Mouse (Mus musculus) urinary bladder, adult 2 months (tissue): ENCODE measurements at regions not wholly inside any gene's neighbourhood (a gene's known extent, or its start where the extent isn't known, plus 50 kb on each side); places are given as distances from the start of the nearest gene placed in this dataset.

Experiments
- DNase-seq: peaks from one replicate; pipeline ENCODE4 v3.0.0; 2022; ENCODE audit warnings: low spot score

DNA sequence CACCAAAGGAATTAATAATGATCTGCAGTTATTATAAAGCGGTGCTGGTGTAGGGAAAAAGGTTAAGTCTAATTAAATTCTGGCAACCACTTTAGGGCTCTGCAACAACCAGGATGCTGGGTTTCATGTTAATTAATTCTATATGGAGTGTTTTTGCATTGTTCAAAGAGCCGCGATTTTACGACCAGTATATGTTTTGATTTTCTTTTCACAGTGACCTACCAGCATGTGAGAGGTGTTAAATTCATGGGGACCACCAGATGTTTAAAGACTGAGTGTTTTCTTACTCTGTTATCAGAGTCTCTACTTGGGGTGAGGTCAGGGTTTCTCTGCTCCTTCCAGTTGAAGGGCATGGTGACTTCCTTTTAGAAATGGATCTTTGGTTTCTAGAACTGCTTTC, 164.8 kb upstream of the Zmiz1 start:
- DNase-seq, result no peak

DNA sequence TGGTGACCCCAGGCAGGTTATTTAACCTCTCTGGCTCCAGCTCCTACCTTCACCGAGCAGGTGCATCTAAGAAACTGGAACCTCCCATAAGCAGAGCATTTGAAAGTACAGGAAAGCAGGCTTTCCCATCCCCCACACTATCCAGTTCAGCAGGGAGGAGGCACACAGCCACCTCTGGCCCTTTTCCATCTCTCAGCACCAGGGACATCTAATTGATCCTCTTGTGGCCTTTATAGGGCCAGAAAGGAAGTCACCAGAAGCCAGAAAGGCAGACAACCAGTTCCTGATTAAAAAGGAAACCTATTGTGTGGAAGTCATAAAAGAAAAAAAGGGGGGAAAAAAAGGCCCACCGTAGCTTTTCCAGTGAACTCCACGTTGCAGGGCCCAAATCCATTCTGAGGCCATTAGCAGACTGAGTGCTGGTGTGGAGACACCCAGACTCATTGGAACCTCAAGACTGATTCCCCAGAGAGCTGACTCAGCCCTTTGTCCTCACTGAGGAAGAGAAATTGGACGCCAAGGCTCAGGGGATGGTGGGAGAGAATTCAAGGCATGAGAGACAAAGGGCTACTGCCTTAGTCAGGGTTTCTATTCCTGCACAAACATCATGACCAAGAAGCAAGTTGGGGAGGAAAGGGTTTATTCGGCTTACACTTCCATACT, 163.2 kb upstream of the Zmiz1 start:
- peak; percentile 12 for DNase-seq

DNA sequence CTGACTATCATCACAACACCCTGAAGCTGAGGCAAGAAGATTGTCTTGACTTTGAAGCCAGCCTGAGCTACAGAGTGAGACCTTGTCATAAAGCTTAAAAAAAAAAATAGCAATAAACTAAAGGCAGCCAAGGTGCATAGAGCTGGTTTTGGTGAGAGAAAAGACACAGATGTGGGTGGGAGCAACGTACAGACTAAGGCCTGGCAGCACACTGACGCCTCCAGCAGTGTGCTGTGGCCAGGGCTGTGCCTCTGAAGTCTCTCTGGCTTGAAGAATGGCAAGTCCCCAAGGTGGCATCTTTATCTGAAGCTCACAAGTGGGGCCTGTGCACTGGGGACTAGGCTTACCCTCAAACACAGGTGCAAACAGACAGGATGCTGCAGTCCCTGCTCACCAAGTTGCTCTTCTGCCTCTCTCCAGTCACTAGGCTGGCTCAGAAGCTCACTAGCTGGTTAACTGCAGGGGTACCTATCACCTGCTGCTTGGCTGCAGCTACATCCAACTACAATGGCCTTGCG, 159.3 kb upstream of the Zmiz1 start:
- no peak for DNase-seq

DNA sequence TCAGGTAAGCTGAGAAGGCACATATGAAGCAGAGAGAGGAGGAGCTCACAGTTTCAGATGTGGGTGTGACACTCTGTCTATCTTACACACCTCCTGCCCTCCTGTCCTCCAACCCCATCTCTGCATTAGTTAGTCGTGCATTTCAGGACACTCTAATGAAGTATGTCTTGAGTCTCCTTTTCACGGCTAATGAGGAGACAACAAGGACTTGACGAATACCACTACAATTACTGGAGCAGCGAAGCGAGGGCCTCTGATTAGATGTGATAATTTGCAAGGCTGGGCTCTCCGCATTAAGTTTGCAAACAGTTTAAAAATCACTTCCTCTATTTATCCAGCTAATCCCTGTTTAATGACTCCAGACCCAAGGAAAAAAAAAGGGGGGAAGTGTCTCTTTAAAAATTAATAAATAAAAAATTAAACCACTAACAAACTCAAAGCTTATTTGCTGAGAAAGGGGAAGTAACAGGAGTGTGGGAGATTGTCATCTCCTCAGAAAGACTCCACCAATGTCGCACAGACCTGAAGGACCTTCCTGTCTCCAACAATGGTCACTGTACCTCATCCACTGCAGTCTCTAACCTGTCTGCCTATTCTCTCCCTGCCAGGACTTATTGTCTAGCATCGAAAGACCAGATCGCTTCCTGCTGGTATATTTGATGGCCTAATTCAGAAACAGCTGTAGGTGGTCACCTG, 157.5 kb upstream of the Zmiz1 start:
- DNase-seq, result peak; percentile 13

DNA sequence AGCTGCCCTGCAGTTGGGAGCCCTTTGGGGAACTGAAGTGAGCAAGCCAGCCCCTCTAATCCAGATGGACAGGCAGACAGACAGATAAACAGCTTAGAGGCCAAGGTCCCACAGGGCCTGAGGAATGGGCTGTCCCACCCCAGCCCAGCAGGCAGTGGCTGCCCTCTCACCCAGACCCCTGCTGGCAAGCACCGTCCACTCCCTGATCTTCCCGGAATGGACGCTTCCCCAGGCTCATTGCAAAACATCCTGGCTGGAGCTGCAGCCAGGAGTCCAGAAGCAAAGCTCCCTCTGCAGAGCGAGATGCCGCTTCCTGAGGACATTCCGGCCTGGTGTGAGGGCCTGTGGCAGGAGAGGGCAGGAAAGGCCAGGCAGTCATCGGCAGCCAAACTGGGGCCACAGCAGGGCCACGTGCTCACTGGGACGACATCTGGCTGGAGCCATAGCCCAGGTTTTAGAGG, 154.6 kb upstream of the Zmiz1 start:
- DNase-seq, result peak; percentile 50

DNA sequence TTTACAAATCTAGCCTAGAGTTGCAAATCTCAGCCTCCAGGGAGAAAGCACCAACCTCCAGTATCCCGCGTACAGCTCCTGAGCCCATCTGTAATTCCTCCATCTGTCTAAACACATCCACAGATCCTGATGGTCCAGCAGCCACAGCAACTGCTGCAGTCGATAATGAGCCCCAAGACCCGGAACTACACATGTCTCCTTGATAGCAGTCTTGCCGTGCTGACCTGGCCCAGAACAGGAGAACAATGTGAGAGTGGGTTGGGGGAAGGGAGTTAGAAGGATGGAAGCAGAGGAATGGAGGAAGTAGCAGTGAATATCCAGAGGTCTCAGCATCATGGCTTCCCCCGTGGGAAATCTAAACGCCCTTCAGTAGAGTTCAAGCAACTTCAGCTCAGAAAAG, 152.8 kb upstream of the Zmiz1 start:
- no peak for DNase-seq

DNA sequence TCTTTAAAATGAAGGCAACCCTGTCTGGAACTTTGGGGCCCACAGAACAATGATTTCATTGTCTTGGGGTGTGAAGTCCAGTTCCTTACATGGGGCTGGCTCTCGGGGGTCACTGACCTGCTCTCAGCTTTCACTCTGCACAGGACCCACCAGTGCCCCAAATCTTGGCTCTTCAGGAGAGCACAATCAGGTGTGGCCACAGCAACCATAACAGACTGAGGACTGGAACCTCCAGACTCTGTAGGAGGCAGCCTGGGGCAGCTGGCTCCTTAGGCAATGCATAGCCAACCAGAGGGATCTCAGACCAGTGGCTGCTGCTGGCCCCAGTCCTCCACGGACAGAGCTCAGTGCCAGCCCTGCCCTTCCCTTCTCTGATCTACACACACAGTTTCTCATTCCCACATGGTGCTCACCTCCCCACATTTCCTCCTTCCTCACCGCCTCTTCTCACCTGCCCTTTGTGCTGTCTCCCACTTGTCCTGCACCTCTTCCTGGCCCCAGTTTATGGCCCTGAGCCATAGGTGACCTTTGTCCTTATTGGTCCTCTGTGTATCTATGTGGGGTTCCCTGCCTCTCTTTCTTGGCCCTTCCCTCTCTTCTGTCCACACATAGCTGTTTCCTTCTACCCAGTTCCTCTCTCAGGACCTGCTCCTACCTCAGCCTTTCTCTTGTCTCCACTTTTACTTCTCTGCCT, 151.9 kb upstream of the Zmiz1 start:
- no peak for DNase-seq

DNA sequence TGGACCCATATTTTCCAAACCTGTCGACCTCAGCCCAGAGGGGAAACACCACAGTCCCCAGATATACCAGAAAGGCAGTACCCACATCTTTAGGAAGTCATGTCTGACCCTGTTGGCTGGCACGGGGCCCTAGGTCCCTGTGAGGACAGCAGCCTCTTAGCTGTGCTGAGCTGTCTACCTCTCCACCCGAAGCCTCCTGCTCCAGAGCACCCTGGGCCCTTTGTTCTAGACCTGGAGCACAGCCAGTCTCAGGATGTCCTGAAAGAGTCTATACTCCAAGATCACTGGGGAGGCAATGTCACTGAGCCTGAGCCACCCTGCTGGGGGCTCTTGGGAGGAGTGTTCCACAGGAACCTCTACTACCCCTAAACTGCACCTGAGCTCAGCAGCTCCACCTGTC, 150.9 kb upstream of the Zmiz1 start:
- no peak for DNase-seq

DNA sequence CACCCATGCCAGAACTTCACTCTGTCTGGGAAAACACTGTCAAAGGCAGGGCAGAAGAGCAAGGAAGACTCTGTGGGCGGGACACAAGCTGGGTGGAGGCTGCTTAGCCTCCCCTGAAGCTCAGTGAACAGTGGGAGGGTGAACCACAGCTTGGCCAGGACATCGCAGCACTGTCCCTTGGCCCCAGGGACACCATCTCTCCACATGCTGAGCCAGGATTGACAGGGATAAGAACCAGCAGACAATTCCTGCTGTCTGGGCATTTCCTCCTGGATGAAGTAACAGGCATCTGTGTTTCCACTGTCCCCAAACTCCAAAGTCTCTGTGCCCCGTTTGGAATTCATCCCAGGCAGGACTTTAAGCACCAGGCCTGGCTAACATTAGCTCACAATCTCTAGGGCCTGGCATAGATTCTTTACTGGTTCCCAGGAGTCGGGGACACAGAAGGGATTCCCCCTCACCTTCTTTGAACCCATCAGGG, 148.3 kb upstream of the Zmiz1 start:
- DNase-seq, result no peak

DNA sequence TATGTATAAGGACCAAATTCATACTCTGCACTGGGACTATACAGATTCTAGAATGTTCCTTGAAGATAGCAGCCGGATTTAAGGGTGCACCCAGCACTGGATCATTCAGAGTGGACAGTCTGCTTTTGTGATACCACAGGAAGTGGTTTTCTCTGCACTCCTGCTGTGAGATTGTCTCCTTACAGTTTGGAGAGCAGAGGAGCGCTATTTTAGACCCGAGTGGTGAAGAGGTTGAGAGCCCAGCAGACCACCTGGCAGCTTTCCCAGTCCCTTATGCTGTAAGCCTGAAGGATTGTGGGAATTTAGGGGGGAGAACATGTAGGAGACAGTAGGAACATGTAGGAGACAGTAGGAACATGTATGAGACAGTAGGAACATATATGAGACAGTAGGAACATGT, 147.5 kb upstream of the Zmiz1 start:
- DNase-seq, result no peak

DNA sequence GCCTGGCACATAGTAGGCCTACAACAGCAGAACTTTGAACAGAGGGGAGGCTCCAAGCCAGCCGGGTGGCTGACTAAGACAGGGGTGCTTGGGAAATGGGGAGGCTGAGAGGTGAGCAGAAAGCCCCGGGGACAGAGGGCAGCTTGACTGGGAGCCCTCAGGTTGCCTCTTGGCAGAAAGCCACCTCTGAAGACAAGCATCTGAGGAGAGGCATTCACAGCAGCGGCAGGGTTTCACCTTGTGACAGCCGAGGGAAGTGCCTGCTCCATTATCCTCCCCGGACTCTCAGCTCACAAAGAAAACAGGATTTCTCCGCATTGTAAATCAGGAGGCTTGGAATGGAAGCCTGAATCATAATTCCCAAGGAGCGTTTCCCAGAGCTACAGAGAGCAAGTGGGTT, 146.8 kb upstream of the Zmiz1 start:
- DNase-seq, result no peak

DNA sequence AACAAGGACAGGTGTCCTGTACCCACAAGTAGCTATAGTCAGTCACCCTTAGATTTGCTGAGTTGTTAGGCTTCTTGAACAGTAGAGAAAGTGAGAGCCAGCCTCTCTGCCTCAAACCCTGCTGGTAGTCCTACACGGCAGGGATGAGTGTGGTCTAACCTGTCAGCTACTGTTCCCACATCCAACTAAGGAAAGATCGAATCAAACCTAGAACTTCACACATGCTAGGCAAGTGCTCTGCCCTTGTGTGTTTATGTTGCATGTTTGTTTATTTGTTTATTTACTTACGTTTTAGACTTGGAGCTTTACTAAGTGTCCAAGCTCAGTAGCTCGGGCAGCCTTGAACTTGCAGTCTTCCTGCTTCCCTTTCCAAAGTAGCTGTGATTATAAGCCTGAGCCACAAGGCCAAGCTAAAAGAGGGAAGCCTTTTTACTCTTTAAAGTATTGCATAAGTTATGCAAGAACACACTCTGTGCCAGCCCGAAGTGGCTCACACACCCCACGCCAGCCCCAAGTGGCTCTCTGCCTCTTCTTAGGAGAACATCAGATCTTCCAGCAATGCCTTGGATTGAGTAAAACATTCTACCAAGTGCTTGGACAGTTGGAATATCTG, 146.1 kb upstream of the Zmiz1 start:
- DNase-seq, result no peak

DNA sequence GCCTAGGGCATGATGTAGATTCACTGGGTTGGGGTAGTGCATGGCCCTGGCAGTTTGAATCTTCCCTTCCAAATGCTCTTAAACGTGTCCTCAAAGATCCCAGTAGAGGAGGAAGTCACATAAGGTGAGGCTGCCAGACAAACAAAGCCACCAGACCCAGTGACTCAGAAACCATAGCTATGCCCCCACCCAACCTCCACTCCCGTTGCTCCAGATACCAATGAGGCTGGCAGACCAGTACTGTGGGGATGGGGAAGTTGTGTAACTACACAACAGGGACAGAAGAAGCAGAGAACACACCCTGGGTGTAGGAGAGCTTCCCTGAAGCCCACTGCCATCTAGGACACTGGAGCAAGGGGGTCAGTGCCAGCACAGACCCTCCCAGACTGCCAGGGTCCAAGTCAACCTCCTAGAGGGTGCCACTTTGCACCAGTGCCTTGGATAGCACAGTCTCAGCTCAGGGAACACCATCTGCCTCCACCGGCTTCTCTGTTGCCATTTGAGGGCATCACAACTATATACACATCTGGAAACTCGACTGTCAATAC, 145.2 kb upstream of the Zmiz1 start:
- DNase-seq, result no peak

DNA sequence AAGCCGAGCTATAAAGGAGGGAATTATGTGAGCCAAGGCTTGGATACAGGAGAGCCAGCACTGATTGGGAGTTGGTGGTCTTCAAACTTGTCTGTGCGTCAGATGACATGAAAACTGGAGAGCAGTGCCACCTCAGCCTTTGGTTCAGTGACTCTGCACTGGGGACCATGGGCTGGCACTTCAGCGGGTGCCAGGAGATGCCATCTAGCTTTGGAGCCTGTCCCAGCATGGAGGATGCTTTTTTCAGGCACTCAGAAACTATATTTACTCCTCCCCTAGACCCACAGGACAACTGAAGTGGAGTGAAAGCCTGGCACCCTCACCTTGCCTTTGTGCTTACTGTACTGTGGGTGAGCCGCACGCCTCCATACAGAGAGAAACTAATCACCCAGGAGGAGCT, 142.5 kb upstream of the Zmiz1 start:
- DNase-seq, result no peak

DNA sequence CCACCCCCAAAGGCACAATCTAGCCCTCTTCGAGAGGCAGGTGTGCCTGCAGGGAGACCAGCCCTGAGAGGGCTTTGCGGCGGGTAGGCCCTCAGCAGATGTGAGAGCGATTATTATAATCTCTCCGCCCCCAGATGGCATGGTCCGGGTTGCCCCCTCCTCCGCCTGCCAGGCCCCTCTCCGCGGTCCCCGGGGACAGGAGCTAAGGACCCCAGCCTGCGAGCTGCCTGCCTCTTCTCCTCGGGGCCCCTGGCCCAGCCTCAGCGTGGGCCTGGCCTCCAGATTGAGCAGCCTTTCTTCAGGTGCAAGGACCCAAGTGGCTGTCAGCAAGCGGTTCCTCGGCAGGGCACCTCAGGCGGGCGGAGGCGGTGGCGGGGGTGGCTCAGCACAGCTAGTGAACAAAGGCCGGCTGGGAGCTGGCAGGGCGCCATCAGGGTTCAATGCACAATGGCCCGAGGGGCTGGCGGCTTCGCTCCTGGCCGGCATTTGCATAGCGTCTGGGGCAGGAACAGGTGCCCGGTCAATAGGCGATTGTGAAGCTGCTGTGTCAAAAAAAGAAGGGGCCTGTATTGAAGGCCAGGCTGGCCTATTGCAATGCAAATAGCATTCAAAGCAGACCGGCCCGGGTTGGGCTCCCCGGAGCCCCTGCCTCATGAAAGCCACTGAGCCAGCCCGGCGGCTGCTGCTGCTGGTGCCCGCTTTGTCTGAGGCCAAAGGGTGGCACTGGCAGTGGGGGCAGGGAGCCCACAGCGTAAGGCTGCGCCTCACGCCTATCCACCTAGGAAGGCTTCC, 141.1 kb upstream of the Zmiz1 start:
- DNase-seq, result no peak

DNA sequence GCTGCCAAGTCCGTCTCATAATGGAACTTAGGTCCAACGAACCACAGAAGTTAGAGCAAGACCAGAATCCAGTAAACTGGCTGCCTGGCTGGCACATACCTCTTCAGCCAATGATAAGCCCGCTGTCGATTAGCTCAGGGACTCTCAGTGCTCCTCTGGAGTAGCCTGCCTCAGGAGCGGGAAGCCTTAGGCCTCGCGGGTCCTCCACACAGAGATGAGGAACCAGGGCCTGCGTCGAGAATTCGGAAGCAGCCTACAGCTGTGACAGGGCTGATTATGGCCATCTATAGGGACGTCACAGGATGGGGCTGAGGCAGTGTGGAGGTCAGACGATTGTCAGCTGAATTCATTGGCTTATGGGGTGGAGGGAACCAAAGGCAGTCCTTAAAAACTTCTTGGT, 140.1 kb upstream of the Zmiz1 start:
- DNase-seq, result no peak

DNA sequence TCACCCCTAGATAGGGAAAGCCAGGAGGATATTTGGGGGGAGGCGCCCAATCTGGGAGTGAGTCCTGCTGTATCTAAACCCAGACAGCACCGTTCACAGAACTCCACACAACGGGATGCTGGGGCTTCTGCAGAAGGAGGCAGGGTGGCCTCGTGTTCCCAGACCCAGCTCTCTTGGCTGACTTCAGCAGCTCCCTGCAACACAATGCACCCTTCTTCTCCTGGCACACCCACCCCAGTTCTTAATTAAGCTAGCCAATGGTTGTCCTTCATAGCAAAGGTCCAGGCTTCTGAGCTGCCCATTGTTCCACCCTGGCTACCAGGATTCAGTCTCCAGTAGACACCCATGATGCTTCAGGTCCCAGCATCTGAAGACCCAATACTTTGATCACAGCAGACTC, 138.8 kb upstream of the Zmiz1 start:
- no peak for DNase-seq

DNA sequence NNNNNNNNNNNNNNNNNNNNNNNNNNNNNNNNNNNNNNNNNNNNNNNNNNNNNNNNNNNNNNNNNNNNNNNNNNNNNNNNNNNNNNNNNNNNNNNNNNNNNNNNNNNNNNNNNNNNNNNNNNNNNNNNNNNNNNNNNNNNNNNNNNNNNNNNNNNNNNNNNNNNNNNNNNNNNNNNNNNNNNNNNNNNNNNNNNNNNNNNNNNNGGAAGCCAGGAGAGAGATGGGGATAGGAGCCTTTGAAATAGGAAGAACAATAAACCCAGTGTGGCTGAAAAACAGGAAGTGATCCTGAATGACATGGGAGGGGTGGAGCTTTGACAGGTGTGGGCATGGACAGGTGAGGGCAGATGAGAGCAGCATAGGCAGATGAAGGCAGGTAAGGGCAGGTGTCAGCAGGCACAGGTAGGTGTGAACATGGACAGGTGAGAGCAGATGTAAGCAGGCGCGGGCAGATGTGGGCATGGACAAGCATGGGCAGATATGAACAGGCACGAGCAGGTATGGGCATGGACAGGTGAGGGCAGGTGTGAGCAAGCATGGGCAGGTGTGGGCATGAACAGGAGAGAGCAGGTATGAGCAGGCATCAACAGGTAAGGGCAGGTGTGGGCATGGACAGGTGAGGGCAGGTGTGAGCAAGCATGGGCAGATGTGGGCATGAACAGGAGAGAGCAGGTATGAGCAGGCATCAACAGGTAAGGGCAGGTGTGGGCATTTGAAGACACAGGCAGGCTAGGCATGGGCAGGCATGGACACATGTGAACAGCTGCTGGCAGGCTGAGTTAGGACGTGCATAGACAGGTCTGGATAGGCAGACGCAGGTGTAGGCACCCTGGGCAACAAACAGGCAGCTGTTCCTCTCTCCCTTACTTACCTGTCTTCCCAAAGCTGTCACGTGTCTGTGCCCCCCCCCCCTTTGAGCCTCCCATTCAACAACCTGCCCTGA, 135.2 kb upstream of the Zmiz1 start:
- DNase-seq, result no peak

DNA sequence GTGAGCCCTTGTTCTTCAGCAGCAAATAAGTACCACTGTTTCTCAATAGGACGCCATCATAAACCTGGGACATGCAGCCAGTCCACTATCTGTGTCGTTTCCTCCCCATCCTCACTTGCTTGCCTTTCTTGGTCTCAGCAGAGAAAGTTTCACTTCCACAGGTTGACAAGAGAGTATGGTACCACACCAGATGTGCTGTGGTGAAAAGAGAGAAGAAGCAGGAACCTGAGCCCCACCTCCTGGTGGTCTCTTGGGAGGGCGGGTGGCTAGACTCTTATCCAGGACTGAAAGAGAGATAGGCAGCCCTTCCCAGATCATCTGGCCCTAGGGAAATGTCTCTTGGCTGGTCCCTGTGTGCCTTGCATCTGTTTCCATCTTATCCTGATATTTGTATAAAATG, 133.1 kb upstream of the Zmiz1 start:
- DNase-seq, result no peak

DNA sequence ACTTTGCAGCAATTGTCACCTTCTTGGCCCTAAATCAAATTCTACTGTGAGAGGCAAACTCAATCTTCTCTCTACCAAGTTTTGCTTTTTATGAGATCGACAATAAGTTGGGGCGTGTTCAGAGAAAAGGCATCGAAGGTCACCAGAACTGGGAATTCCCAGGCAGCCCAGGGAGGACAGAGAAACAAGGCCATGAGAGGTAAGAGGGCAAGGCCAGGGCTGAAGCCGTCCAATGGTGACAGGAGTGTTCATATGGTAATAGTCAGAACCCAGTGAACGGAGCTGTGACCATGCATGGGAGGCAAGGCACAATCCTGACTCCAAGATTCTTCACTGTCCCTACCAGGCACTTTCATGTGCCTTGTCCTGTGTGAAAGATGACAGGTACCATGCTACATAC, 130.8 kb upstream of the Zmiz1 start:
- DNase-seq, result no peak
